Mouse (Mus musculus) ES-Bruce4 (cell line): ENCODE results near the gene Mepe. TPM values are rescaled to one million over a fixed set of nuclear protein-coding genes. Genes with fewer than 3 reads are reported as not detected.
A peak's percentile ranks its signal among the peaks of the same experiment; 100 is the strongest.

ENCODE experiments used
- H3K27ac ChIP-seq: 2 replicates; pipeline ENCODE4 v1.5.1; 2012; ENCODE audit warnings: low read length, inconsistent platforms; ENCODE audit not compliant: insufficient read depth
- H3K27me3 ChIP-seq: 2 replicates; pipeline ENCODE4 v1.6.1; 2012; ENCODE audit warnings: mild to moderate bottlenecking, low read length, inconsistent platforms; ENCODE audit not compliant: control insufficient read depth, poor library complexity, insufficient read depth, severe bottlenecking
- H3K36me3 ChIP-seq: 2 replicates; pipeline ENCODE4 v1.6.1; 2012; ENCODE audit warnings: inconsistent platforms, mild to moderate bottlenecking, low read length, moderate library complexity; ENCODE audit not compliant: control insufficient read depth, poor library complexity, insufficient read depth, severe bottlenecking
- H3K4me1 ChIP-seq: one replicate; pipeline ENCODE4 v1.8.1; 2011; ENCODE audit warnings: low read length; ENCODE audit not compliant: control insufficient read depth, insufficient read depth
- H3K4me3 ChIP-seq: 2 replicates; pipeline ENCODE4 v1.5.1; 2011; ENCODE audit warnings: low read depth, mild to moderate bottlenecking, low read length
- H3K9ac ChIP-seq: 2 replicates; pipeline ENCODE4 v1.6.1; 2012; ENCODE audit warnings: low read depth, mild to moderate bottlenecking, inconsistent platforms; ENCODE audit not compliant: poor library complexity, severe bottlenecking
- H3K9me3 ChIP-seq: replicated peaks from 2 replicates; pipeline ENCODE4 v1.6.1; 2012; ENCODE audit warnings: mild to moderate bottlenecking, low read length, inconsistent platforms; ENCODE audit not compliant: control insufficient read depth, poor library complexity, insufficient read depth, severe bottlenecking
- CTCF ChIP-seq: IDR thresholded peaks from one replicate; pipeline ENCODE4 v1.8.1; 2011; ENCODE audit warnings: low read depth, low read length
- EP300 ChIP-seq: IDR thresholded peaks from 2 replicates; pipeline ENCODE4 v1.6.1; 2011; ENCODE audit warnings: low read depth, low read length; ENCODE audit not compliant: insufficient read depth
- POLR2A ChIP-seq: IDR thresholded peaks from one replicate; pipeline ENCODE4 v1.8.1; 2011; ENCODE audit warnings: low read length; ENCODE audit not compliant: insufficient read depth
- polyA plus RNA-seq: library from polyadenylated mRNA; stranded (reverse); fragments of >200 nt; gene quantifications from 2 replicates; pipeline ENCODE4 v1.2.4, GENCODE M21; 2011; ENCODE audit warnings: low read depth; ENCODE audit not compliant: missing spikeins, insufficient read depth, insufficient read length

The Mepe gene
- polyA plus RNA-seq, 1 experiment, result not detected

DNA sequence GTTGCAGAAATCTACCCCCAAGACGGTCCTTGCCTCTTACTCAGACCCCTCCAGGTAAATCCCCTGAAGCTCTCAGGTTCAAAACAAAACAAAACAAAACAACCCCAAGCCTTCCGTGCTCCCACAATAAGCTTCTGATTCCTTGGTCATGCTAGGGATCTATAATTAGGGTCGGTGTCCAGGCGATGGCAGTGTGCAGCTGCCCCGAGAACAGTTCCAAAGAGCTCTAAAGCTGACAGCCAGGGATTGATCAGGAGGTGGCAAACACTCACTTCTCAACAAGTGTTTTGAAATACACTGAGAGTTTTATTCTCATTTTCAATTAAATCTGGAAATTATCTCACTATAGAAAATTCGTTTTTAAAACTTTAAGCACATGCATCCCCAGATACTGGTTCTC is 17.8 kb downstream of the Mepe start:
- H3K36me3 ChIP-seq, result no peaks in the 10 kb centered on the region
- no peak overlapping the region for H3K9ac ChIP-seq
- H3K4me3 ChIP-seq, result no peak overlapping the region
- TF ChIP-seq CTCF (peak; percentile 49), POLR2A (no peak)
- no peaks in the 10 kb centered on the region for H3K9me3 ChIP-seq
- no peak overlapping the region for H3K27ac ChIP-seq
- H3K27me3 ChIP-seq, result no peaks in the 10 kb centered on the region
- H3K4me1 ChIP-seq, result no peaks in the 10 kb centered on the region

DNA sequence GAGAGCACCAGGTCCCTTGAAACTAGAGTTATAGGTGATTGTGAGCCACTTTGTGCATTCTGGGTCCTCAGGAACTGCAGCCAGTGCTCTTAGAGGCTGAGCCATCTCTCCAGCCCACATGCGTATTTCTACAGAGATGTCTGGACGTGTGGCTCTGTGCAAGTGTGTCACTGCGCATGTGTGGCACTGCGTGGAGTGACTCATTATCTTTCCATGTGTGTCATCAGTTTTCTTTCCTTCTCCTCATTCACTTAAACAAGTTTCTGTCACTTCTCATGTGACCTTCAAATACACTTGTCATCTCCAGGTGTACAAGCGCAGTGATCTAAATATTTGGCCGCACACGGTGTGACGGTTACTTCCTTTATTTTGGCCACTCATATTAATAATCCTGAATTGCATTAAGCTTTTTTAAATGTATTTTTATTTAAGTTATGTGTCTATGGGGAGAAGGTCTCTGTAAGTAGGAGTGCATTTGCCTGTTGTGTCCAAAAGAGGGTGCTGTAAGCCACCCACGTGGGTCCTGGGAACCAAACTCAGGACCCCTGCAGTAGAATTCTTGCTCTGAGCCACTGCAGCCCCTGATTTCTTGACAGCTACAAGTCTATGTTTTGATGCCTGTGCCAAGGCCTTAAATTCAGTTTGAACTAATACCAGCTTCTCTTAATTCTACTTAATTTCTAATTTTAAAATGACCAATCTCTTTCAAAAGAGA is 19.6 kb downstream of the Mepe start:
- Histone ChIP-seq H3K27ac (no peak overlapping the region), H3K9me3 (no peaks in the 10 kb centered on the region), H3K4me1 (no peaks in the 10 kb centered on the region), H3K36me3 (no peaks in the 10 kb centered on the region), H3K4me3 (no peak overlapping the region), H3K27me3 (no peaks in the 10 kb centered on the region), H3K9ac (no peak overlapping the region)
- TF ChIP-seq CTCF, result peak; percentile 46
- TF ChIP-seq POLR2A, result no peak

DNA sequence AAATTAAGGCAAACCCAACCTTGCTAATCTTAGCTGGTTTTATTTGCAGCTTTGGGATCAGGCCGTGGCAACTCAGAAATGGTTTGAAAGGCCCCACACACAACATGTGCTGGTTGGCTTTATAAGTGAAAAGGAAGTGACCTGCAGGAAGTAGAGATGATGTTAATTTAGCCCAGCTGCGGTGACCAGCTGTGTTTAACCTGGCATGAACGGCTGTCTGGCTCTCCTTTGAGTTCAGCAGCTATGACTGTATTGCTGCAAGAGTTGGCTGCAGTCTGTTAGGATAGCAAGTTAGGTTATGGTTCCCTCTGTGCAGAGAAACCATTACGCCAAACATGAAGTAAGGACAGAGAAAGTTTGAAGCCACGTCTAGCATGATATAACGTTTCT is 20.1 kb downstream of the Mepe start:
- no peaks in the 10 kb centered on the region for H3K4me1 ChIP-seq
- H3K9me3 ChIP-seq, result no peaks in the 10 kb centered on the region
- no peaks in the 10 kb centered on the region for H3K36me3 ChIP-seq
- TF ChIP-seq POLR2A (no peak), CTCF (no peak), EP300 (no peak)
- H3K9ac ChIP-seq, result no peak overlapping the region
- no peak overlapping the region for H3K27ac ChIP-seq
- H3K4me3 ChIP-seq, result no peak overlapping the region
- no peaks in the 10 kb centered on the region for H3K27me3 ChIP-seq

DNA sequence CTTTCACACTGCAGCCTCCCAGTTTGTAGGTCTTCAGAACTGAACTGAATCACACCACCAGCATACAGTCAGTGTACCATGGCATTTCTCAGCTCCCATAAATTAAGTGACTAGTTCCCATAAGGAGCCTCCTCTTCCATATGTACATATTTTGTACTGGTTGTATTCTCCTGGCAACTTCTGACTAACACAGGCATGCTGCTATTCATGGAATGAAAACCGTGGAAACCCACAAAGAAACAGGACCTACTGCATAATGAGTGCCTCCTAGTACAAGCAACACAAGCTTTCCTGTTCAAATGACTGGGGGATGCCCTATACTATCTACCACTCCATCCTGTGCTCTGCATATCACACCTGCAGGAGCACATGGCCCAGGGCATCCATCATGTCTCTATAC is 25.9 kb downstream of the Mepe start:
- Histone ChIP-seq H3K9me3 (peaks cover 5% of the 10 kb centered on the region; the same call in 1 of the 2 replicates), H3K9ac (no peak overlapping the region), H3K4me3 (no peak overlapping the region), H3K27ac (no peak overlapping the region), H3K27me3 (no peaks in the 10 kb centered on the region), H3K36me3 (no peaks in the 10 kb centered on the region), H3K4me1 (no peaks in the 10 kb centered on the region)
- TF ChIP-seq CTCF (no peak), POLR2A (no peak), EP300 (no peak)

DNA sequence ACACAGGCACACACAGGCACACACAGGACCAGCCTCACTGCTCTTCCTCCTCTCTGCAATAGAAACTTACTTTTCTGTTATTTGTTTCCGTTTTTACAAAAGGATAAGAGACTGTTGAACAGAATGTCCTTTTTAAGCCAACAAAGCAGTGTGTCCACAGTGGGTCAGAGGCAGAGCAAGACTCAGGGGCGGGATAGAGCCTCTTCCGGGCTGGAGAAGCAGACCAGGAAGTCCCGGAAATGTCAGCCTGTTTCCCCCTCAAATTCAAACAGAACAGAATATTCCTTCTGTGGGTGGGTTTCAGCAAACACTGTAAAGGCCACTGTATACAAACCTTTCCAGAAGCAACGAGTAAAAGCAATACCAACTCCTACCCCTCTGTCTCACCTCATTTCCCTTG is 26.7 kb downstream of the Mepe start:
- TF ChIP-seq CTCF, result no peak
- no peak for TF ChIP-seq POLR2A
- TF ChIP-seq EP300, result no peak

DNA sequence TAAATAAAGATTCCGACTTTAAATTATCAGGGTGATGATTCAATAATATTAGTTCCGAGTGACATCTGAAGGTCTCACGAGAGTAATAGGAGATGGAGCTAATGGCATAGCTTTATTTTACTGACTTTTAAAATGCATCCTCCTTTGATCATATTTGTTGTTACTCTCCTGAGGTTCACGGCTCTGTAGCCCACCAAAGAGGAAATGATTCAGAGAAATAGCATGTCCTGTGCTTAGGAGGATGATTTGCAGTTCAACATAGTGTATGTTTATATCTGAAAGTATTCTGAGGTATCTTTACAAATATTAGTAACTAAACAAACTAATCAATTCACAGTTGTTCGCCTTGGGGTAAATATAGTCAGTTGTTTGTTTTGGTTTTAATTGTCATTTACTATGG is 32.4 kb downstream of the Mepe start:
- peaks cover 12% of the 10 kb centered on the region for H3K9me3 ChIP-seq
- H3K9ac ChIP-seq, result no peak overlapping the region
- no peaks in the 10 kb centered on the region for H3K27me3 ChIP-seq

More for the DNA sequence above, 26.7 kb downstream of the Mepe start:
- Histone ChIP-seq H3K27ac (no peak overlapping the region), H3K9ac (no peak overlapping the region), H3K4me3 (no peak overlapping the region), H3K9me3 (peaks cover 5% of the 10 kb centered on the region; the same call in 1 of the 2 replicates), H3K27me3 (no peaks in the 10 kb centered on the region), H3K4me1 (no peaks in the 10 kb centered on the region), H3K36me3 (no peaks in the 10 kb centered on the region)

More for the DNA sequence above, 32.4 kb downstream of the Mepe start:
- no peak for TF ChIP-seq CTCF
- no peak for TF ChIP-seq EP300
- no peaks in the 10 kb centered on the region for H3K36me3 ChIP-seq
- H3K4me1 ChIP-seq, result no peaks in the 10 kb centered on the region
- no peak overlapping the region for H3K27ac ChIP-seq
- H3K4me3 ChIP-seq, result no peak overlapping the region
